Mouse (Mus musculus): ENCODE measurements around the gene Akt1s1. TPM values are rescaled to one million over a fixed set of nuclear protein-coding genes. Genes with fewer than 3 reads are reported as not detected.

The Akt1s1 gene
- polyA plus RNA-seq, 1 experiment from 2014 or later, result 89.7 TPM

- no peak overlapping the region for H3K4me2 ChIP-seq
- no peak overlapping the region for H3K27ac ChIP-seq
- H3K9ac ChIP-seq, result no peak overlapping the region
- ATAC-seq (replicated peaks), result no peak
- H3K4me3 ChIP-seq, result no peak overlapping the region
- peaks cover 8% of the 10 kb centered on the region for H3K27me3 ChIP-seq (replicated peaks)
- no peaks in the 10 kb centered on the region for H3K9me3 ChIP-seq
- H3K4me1 ChIP-seq, result peaks cover 14% of the 10 kb centered on the region
- peaks cover 19% of the 10 kb centered on the region for H3K36me3 ChIP-seq (replicated peaks)
- WGBS, result 100% methylated on average over 1 of the region's 1 CpGs
Observed at GRCm38 (mm10) chr7:44835373-44836015, 13.3 kb upstream of the Akt1s1 start.

- Histone ChIP-seq H3K9ac (no peak overlapping the region), H3K4me3 (no peak overlapping the region), H3K9me3 (no peaks in the 10 kb centered on the region), H3K4me1 (peaks cover 14% of the 10 kb centered on the region), H3K36me3 (replicated peaks) (peaks cover 18% of the 10 kb centered on the region), H3K27ac (no peak overlapping the region), H3K4me2 (no peak overlapping the region), H3K27me3 (replicated peaks) (peaks cover 13% of the 10 kb centered on the region)
- WGBS, result 63% methylated on average over 3 of the region's 3 CpGs
- ATAC-seq (replicated peaks), result no peak
Observed at GRCm38 (mm10) chr7:44836016-44836404, 12.8 kb upstream of the Akt1s1 start.

- H3K27me3 ChIP-seq (replicated peaks), result peaks cover 17% of the 10 kb centered on the region
- peaks cover 14% of the 10 kb centered on the region for H3K4me1 ChIP-seq
- no peak overlapping the region for H3K4me2 ChIP-seq
- peaks cover 14% of the 10 kb centered on the region; the same call in 1 of the 2 replicates for H3K36me3 ChIP-seq (replicated peaks)
- no peaks in the 10 kb centered on the region for H3K9me3 ChIP-seq
- no peak overlapping the region for H3K4me3 ChIP-seq
- no peak overlapping the region for H3K27ac ChIP-seq
- WGBS, result 85% methylated on average over 9 of the region's 9 CpGs
- ATAC-seq (replicated peaks), result no peak
- H3K9ac ChIP-seq, result no peak overlapping the region
Observed at GRCm38 (mm10) chr7:44836423-44837053, 12.3 kb upstream of the Akt1s1 start.

- no peak for ATAC-seq (replicated peaks)
- Histone ChIP-seq H3K9me3 (no peaks in the 10 kb centered on the region), H3K36me3 (replicated peaks) (peaks cover 21% of the 10 kb centered on the region; the same call in 1 of the 2 replicates), H3K27me3 (replicated peaks) (peaks cover 22% of the 10 kb centered on the region), H3K27ac (no peak overlapping the region), H3K9ac (no peak overlapping the region), H3K4me3 (no peak overlapping the region), H3K4me2 (no peak overlapping the region), H3K4me1 (peaks cover 14% of the 10 kb centered on the region)
- 85% methylated on average over 6 of the region's 6 CpGs for WGBS
Observed at GRCm38 (mm10) chr7:44838073-44838472, 10.7 kb upstream of the Akt1s1 start.

GRCm38 (mm10) chr7:44839171-44839490 is 9.7 kb upstream of the Akt1s1 start:
- no peaks in the 10 kb centered on the region for H3K9me3 ChIP-seq
- peaks cover 27% of the 10 kb centered on the region; the same call in 1 of the 2 replicates for H3K36me3 ChIP-seq (replicated peaks)
- peak overlapping the region; percentile 28 for H3K4me3 ChIP-seq
- H3K9ac ChIP-seq, result peak overlapping the region; percentile 38
- ATAC-seq (replicated peaks), result no peak
- H3K4me2 ChIP-seq, result peak overlapping the region; percentile 50
- H3K27ac ChIP-seq, result no peak overlapping the region
- 32% methylated on average over 11 of the region's 11 CpGs for WGBS
- H3K4me1 ChIP-seq, result peaks cover 14% of the 10 kb centered on the region
- H3K27me3 ChIP-seq (replicated peaks), result peaks cover 22% of the 10 kb centered on the region

- peak overlapping the region; percentile 50 for H3K4me2 ChIP-seq
- 1% methylated on average over 56 of the region's 58 CpGs for WGBS
- peak; percentile 57 for ATAC-seq (replicated peaks)
- no peaks in the 10 kb centered on the region for H3K9me3 ChIP-seq
- peaks cover 14% of the 10 kb centered on the region for H3K4me1 ChIP-seq
- H3K36me3 ChIP-seq (replicated peaks), result peaks cover 33% of the 10 kb centered on the region; the same call in 1 of the 2 replicates
- H3K27ac ChIP-seq, result no peak overlapping the region
- H3K4me3 ChIP-seq, result peak overlapping the region; percentile 28
- peak overlapping the region; percentile 38 for H3K9ac ChIP-seq
- H3K27me3 ChIP-seq (replicated peaks), result peaks cover 22% of the 10 kb centered on the region
Observed at GRCm38 (mm10) chr7:44839491-44840191, 9.2 kb upstream of the Akt1s1 start.

GRCm38 (mm10) chr7:44840426-44840825 is 8.4 kb upstream of the Akt1s1 start:
- H3K4me2 ChIP-seq, result 0 out of 2 replicates have a peak overlapping the region, but pooled peaks have one; percentile 50

GRCm38 (mm10) chr7:44841825-44842463 is 6.8 kb upstream of the Akt1s1 start:
- Histone ChIP-seq H3K4me1 (peaks cover 20% of the 10 kb centered on the region), H3K4me3 (no peak overlapping the region), H3K36me3 (replicated peaks) (peaks cover 48% of the 10 kb centered on the region; the same call in 1 of the 2 replicates), H3K9ac (no peak overlapping the region), H3K4me2 (no peak overlapping the region), H3K9me3 (no peaks in the 10 kb centered on the region), H3K27me3 (replicated peaks) (peaks cover 22% of the 10 kb centered on the region), H3K27ac (no peak overlapping the region)
- ATAC-seq (replicated peaks), result no peak
- 93% methylated on average over 8 of the region's 8 CpGs for WGBS

More at GRCm38 (mm10) chr7:44840426-44840825, 8.4 kb upstream of the Akt1s1 start:
- no peak for ATAC-seq (replicated peaks)
- Histone ChIP-seq H3K27ac (no peak overlapping the region), H3K4me1 (peaks cover 14% of the 10 kb centered on the region), H3K9ac (peak overlapping the region; percentile 38; the same call in 1 of the 2 replicates), H3K9me3 (no peaks in the 10 kb centered on the region), H3K36me3 (replicated peaks) (peaks cover 40% of the 10 kb centered on the region; the same call in 1 of the 2 replicates), H3K4me3 (peak overlapping the region; percentile 28; the same call in 1 of the 2 replicates), H3K27me3 (replicated peaks) (peaks cover 22% of the 10 kb centered on the region)
- 59% methylated on average over 14 of the region's 14 CpGs for WGBS

- Histone ChIP-seq H3K27me3 (replicated peaks) (peaks cover 18% of the 10 kb centered on the region), H3K9ac (no peak overlapping the region), H3K4me3 (no peak overlapping the region), H3K4me1 (peaks cover 23% of the 10 kb centered on the region), H3K27ac (no peak overlapping the region), H3K36me3 (replicated peaks) (peaks cover 48% of the 10 kb centered on the region; the same call in 1 of the 2 replicates), H3K9me3 (no peaks in the 10 kb centered on the region), H3K4me2 (no peak overlapping the region)
- 96% methylated on average over 10 of the region's 10 CpGs for WGBS
- no peak for ATAC-seq (replicated peaks)
Observed at GRCm38 (mm10) chr7:44845006-44845405, 3.8 kb upstream of the Akt1s1 start.

- no peaks in the 10 kb centered on the region for H3K9me3 ChIP-seq
- H3K27ac ChIP-seq, result no peak overlapping the region
- peaks cover 2% of the 10 kb centered on the region for H3K27me3 ChIP-seq (replicated peaks)
- no peak overlapping the region for H3K4me3 ChIP-seq
- 94% methylated on average over 7 of the region's 7 CpGs for WGBS
- peaks cover 35% of the 10 kb centered on the region for H3K4me1 ChIP-seq
- ATAC-seq (replicated peaks), result no peak
- H3K4me2 ChIP-seq, result no peak overlapping the region
- H3K36me3 ChIP-seq (replicated peaks), result peaks cover 38% of the 10 kb centered on the region; the same call in 1 of the 2 replicates
- no peak overlapping the region for H3K9ac ChIP-seq
Observed at GRCm38 (mm10) chr7:44846804-44847203, 2.0 kb upstream of the Akt1s1 start.

- Histone ChIP-seq H3K27ac (peak overlapping the region; percentile 99; the same call in 1 of the 2 replicates), H3K27me3 (replicated peaks) (no peaks in the 10 kb centered on the region), H3K9ac (peak overlapping the region; percentile 38), H3K9me3 (no peaks in the 10 kb centered on the region), H3K4me1 (peaks cover 35% of the 10 kb centered on the region), H3K4me3 (peak overlapping the region; percentile 86), H3K36me3 (replicated peaks) (peaks cover 33% of the 10 kb centered on the region), H3K4me2 (peak overlapping the region; percentile 70)
- no peak for ATAC-seq (replicated peaks)
- WGBS, result 80% methylated on average over 5 of the region's 5 CpGs
Observed at GRCm38 (mm10) chr7:44847772-44848171, 1.0 kb upstream of the Akt1s1 start.

Measured in midbrain, embryonic 15.5 days (tissue).